Mouse (Mus musculus) embryonic facial prominence, embryonic 14.5 days (tissue): ENCODE results near the gene Gpbp1. TPM values are rescaled to one million over a fixed set of nuclear protein-coding genes. Genes with fewer than 3 reads are reported as not detected.

Experiments used
- ATAC-seq: fragments of 200-750 bp; cut with Nextera tagmentation; 2 replicates; pipeline ENCODE4 v1.8.0; 2017; ENCODE audit warnings: low read depth, moderate number of reproducible peaks, moderate TSS enrichment
- DNase-seq: peaks from one replicate; pipeline ENCODE4 v3.0.0-alpha.2; 2015; ENCODE audit warnings: low spot score
- H3K27ac ChIP-seq: fragments of 300-500 bp; sonication (generic); replicated peaks from 2 replicates; pipeline ENCODE4 v1.5.1; 2014; ENCODE audit warnings: low read depth, mild to moderate bottlenecking, low read length, moderate library complexity
- H3K27me3 ChIP-seq: fragments of 300-500 bp; sonication (generic); replicated peaks from 2 replicates; pipeline ENCODE4 v1.6.1; 2014; ENCODE audit warnings: low read length; ENCODE audit not compliant: control insufficient read depth, insufficient read depth
- H3K36me3 ChIP-seq: fragments of 300-500 bp; sonication (generic); 2 replicates; pipeline ENCODE4 v1.6.1; 2014; ENCODE audit warnings: low read length, mixed read lengths; ENCODE audit not compliant: control insufficient read depth, insufficient read depth
- H3K4me1 ChIP-seq: fragments of 300-500 bp; sonication (generic); 2 replicates; pipeline ENCODE4 v1.6.1; 2014; ENCODE audit warnings: antibody characterized with exemption, low read length; ENCODE audit not compliant: control insufficient read depth, insufficient read depth
- H3K4me2 ChIP-seq: fragments of 300-500 bp; sonication (generic); 2 replicates; pipeline ENCODE4 v1.6.1; 2014; ENCODE audit warnings: low read depth, mild to moderate bottlenecking, low read length, moderate library complexity, mixed read lengths
- H3K4me3 ChIP-seq: fragments of 300-500 bp; sonication (generic); 2 replicates; pipeline ENCODE4 v1.5.1; 2014; ENCODE audit warnings: low read depth, mild to moderate bottlenecking, low read length
- H3K9ac ChIP-seq: fragments of 300-500 bp; sonication (generic); 2 replicates; pipeline ENCODE4 v1.6.1; 2014; ENCODE audit warnings: low read depth, mild to moderate bottlenecking, low read length, moderate library complexity, mixed read lengths
- H3K9me3 ChIP-seq: fragments of 300-500 bp; sonication (generic); 2 replicates; pipeline ENCODE4 v1.6.1; 2016; ENCODE audit warnings: low read length; ENCODE audit not compliant: control insufficient read depth
- WGBS: fragments of 180-500 bp; shearing (Covaris S2); extraction: QIAGEN DNeasy Blood & Tissue Kit; methylation state at CpG from one replicate; pipeline ENCODE4 v1.1.7; 2014; 5-methylcytosine and 5-hydroxymethylcytosine counted together
- polyA plus RNA-seq: library from polyadenylated mRNA; unstranded; fragments of >200 nt; fragmentation: Nextera tagmentation; extraction: Ambion mirVana; gene quantifications from 2 replicates; pipeline ENCODE4 v1.2.1, GENCODE M21; 2014

Gpbp1 gene
- polyA plus RNA-seq, 1 experiment from 2014 or later: 90.0 TPM

- 53% methylated on average over 4 of the region's 4 CpGs for WGBS
- Histone ChIP-seq H3K27me3 (no peaks in the 10 kb centered on the region), H3K4me2 (no peak overlapping the region), H3K36me3 (no peaks in the 10 kb centered on the region), H3K27ac (no peak overlapping the region), H3K4me1 (no peaks in the 10 kb centered on the region), H3K9ac (no peak overlapping the region), H3K4me3 (no peak overlapping the region), H3K9me3 (no peaks in the 10 kb centered on the region)
- DNase-seq: no peak
- ATAC-seq: no peak
Observed at GRCm38 (mm10) chr13:111520456-111520855, 30.5 kb upstream of the Gpbp1 start.

- WGBS: 59% methylated on average over 5 of the region's 5 CpGs
- Histone ChIP-seq H3K9ac (no peak overlapping the region), H3K4me1 (no peaks in the 10 kb centered on the region), H3K4me2 (no peak overlapping the region), H3K27ac (no peak overlapping the region), H3K27me3 (no peaks in the 10 kb centered on the region), H3K4me3 (no peak overlapping the region), H3K36me3 (no peaks in the 10 kb centered on the region), H3K9me3 (no peaks in the 10 kb centered on the region)
- no peak for ATAC-seq
- DNase-seq: no peak
Observed at GRCm38 (mm10) chr13:111518332-111518731, 28.4 kb upstream of the Gpbp1 start.

- DNase-seq (no peak), ATAC-seq (no peak)
- H3K27ac ChIP-seq: no peak overlapping the region
- H3K9me3 ChIP-seq: no peaks in the 10 kb centered on the region
- no peak overlapping the region for H3K9ac ChIP-seq
- H3K36me3 ChIP-seq: no peaks in the 10 kb centered on the region
- no peak overlapping the region for H3K4me3 ChIP-seq
- no peaks in the 10 kb centered on the region for H3K4me1 ChIP-seq
- H3K4me2 ChIP-seq: no peak overlapping the region
- 83% methylated on average over 7 of the region's 7 CpGs for WGBS
- H3K27me3 ChIP-seq: no peaks in the 10 kb centered on the region
Observed at GRCm38 (mm10) chr13:111516385-111517150, 26.7 kb upstream of the Gpbp1 start.

GRCm38 (mm10) chr13:111509385-111509784, 19.5 kb upstream of the Gpbp1 start:
- no peak overlapping the region for H3K27ac ChIP-seq
- H3K4me1 ChIP-seq: no peaks in the 10 kb centered on the region
- no peaks in the 10 kb centered on the region for H3K36me3 ChIP-seq
- no peak for DNase-seq
- H3K9me3 ChIP-seq: no peaks in the 10 kb centered on the region
- no peak overlapping the region for H3K4me2 ChIP-seq
- no peak overlapping the region for H3K4me3 ChIP-seq
- H3K9ac ChIP-seq: no peak overlapping the region
- 25% methylated on average over 5 of the region's 5 CpGs for WGBS
- no peak for ATAC-seq
- H3K27me3 ChIP-seq: no peaks in the 10 kb centered on the region

GRCm38 (mm10) chr13:111508645-111509044, 18.7 kb upstream of the Gpbp1 start:
- ATAC-seq: no peak
- Histone ChIP-seq H3K9ac (no peak overlapping the region), H3K27ac (no peak overlapping the region), H3K4me1 (no peaks in the 10 kb centered on the region), H3K4me3 (no peak overlapping the region), H3K27me3 (no peaks in the 10 kb centered on the region), H3K4me2 (no peak overlapping the region), H3K9me3 (no peaks in the 10 kb centered on the region), H3K36me3 (no peaks in the 10 kb centered on the region)
- WGBS: 75% methylated on average over 6 of the region's 6 CpGs
- DNase-seq: no peak

GRCm38 (mm10) chr13:111494330-111495029, 4.6 kb upstream of the Gpbp1 start:
- no peaks in the 10 kb centered on the region for H3K4me1 ChIP-seq
- H3K9me3 ChIP-seq: no peaks in the 10 kb centered on the region
- peaks cover 27% of the 10 kb centered on the region for H3K27me3 ChIP-seq
- DNase-seq: no peak
- H3K4me3 ChIP-seq: no peak overlapping the region
- no peak for ATAC-seq
- H3K36me3 ChIP-seq: no peaks in the 10 kb centered on the region
- no peak overlapping the region for H3K9ac ChIP-seq
- no peak overlapping the region for H3K4me2 ChIP-seq
- WGBS: 55% methylated on average over 11 of the region's 11 CpGs
- no peak overlapping the region for H3K27ac ChIP-seq

- Histone ChIP-seq H3K27me3 (peaks cover 27% of the 10 kb centered on the region), H3K27ac (no peak overlapping the region), H3K9ac (peak overlapping the region; percentile 75; the same call in 1 of the 2 replicates), H3K4me2 (peak overlapping the region; percentile 79), H3K9me3 (no peaks in the 10 kb centered on the region), H3K4me3 (peak overlapping the region; percentile 92), H3K36me3 (no peaks in the 10 kb centered on the region), H3K4me1 (0 out of 2 replicates have a peak, but pooled peaks cover 6% of the 10 kb centered on the region)
- DNase-seq (no peak), ATAC-seq (no peak)
- 14% methylated on average over 13 of the region's 13 CpGs for WGBS
Observed at GRCm38 (mm10) chr13:111491046-111491756, 1.3 kb upstream of the Gpbp1 start.

GRCm38 (mm10) chr13:111489502-111489801, 459 bp downstream of the Gpbp1 start:
- peaks cover 16% of the 10 kb centered on the region for H3K4me1 ChIP-seq
- peak overlapping the region; percentile 92 for H3K4me3 ChIP-seq
- peak overlapping the region; percentile 99 for H3K9ac ChIP-seq
- WGBS: 1% methylated on average over 10 of the region's 33 CpGs
- H3K27me3 ChIP-seq: peaks cover 23% of the 10 kb centered on the region
- peak overlapping the region; percentile 56; the same call in 1 of the 2 replicates for H3K4me2 ChIP-seq
- no peaks in the 10 kb centered on the region for H3K9me3 ChIP-seq
- H3K27ac ChIP-seq: peak overlapping the region; percentile 98
- peak; percentile 26; the same call in 1 of the 2 replicates for ATAC-seq
- no peak for DNase-seq
- H3K36me3 ChIP-seq: no peaks in the 10 kb centered on the region
